Mouse (Mus musculus) adipose tissue, adult 10 weeks (tissue): ENCODE results near the gene Rab6b. TPM values are rescaled to one million over a fixed set of nuclear protein-coding genes. Genes with fewer than 3 reads are reported as not detected.

Experiments
- polyA plus RNA-seq: library from polyadenylated mRNA; stranded (reverse); fragments of 350-450 nt; fragmentation: Illumina TruSeq; extraction: RNeasy Lipid Tissue Mini Kit (QIAGEN cat#74804); gene quantifications from one replicate; pipeline ENCODE4 v1.2.3, GENCODE M21; 2014; ENCODE audit warnings: low read depth, low replicate concordance

Gene Rab6b
- 26.7 TPM for polyA plus RNA-seq

DNA sequence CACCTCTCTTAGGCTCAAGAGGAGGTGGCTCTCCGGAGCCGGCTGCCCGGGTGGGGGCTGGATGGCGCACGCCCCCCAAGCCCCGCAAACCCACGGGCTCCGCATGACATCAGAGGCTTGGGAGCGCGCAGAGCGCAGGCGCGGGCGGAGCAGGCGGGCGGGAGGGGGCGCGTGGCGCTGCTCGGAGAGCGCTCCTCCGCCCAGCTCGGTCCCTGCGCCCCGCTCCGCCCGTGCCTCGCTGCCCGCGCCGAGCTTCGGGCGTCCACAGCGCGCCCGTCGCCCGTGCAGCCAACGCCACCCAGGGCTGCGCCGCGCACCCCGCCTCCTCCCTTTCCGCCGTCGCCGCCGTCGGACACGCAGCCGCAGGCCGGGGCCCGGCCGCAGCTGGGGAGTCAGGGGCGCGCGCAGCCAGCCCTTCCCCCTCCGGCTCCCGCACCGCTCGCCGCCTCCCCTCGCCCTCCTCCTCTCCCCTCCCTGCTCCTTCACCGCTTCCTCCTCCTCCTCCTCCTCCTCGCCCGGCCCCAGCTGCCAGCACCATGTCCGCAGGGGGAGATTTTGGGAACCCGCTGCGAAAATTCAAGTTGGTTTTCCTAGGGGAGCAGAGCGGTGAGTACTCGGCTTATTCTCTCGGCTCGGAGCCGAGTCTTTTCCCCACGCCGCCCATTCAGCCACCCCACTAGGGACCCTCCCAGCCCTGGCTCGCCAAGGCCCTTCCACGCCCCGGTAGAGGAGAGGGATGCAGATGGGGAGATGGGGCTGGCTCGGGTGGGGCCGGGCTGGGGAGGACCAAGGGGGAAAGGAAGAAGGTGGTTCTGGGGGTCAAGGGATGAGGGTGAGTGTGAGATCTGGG is at the start of gene Rab6b:
TSS of gene Rab6b (plus strand) at position 167 of the 850 bp plus-strand sequence.

GRCm38 (mm10) chr9:103201561-103202260 is 90.1 kb downstream of the Rab6b start, which contains the start of gene Srprb:
TSS of gene Srprb (minus strand) at chr9:103202137.

GRCm38 (mm10) chr9:103230151-103230951 is 118.8 kb downstream of the Rab6b start, which contains the start of the genes Gm20425 and Trf:
TSS of gene Gm20425 (minus strand) at chr9:103230307.
TSS of gene Trf (minus strand) at chr9:103230444.

Other genes with a start within 250 kb of the Rab6b start
- gene Slco2a1, start 123.1 kb upstream of the Rab6b start, polyA plus RNA-seq: 12.5 TPM
- gene Srprb, start 90.3 kb downstream of the Rab6b start, polyA plus RNA-seq: 41.0 TPM
- gene Gm20425, start 118.5 kb downstream of the Rab6b start, polyA plus RNA-seq: not detected
- gene Trf, start 118.7 kb downstream of the Rab6b start, polyA plus RNA-seq: 1,533 TPM
- 1.5 TPM for gene 1300017J02Rik, start 193.3 kb downstream of the Rab6b start, polyA plus RNA-seq
- 17.2 TPM for gene Topbp1, start 193.4 kb downstream of the Rab6b start, polyA plus RNA-seq